ENCODE assay signal across 9 mouse cellular contexts in genomic region chr14:13950401-13950800, GRCm38 (mm10). TPM values are rescaled to one million over a fixed set of nuclear protein-coding genes. Genes with fewer than 3 reads are reported as not detected.
DNase-seq lines count a peak whose midpoint lies in the region; ATAC-seq and TF ChIP-seq lines count a peak whose summit lies in the region.
"Had no signal": no experiment of that assay in that cellular context is flagged by ENCODE, and none has a peak within 500 bp of the region (broad histone marks: within the 10 kb centered on the region; RNA-seq: fewer than 3 reads in every experiment).

No protein-coding gene starts in this region.

- no peak overlapping the region for H3K9ac ChIP-seq in heart, adult 2 months (ENCODE audit: low read depth, low read length)
- H3K9ac ChIP-seq in forebrain, embryonic 14.5 days (ENCODE audit: low read length): no peak overlapping the region
- H3K9ac ChIP-seq in lung, embryonic 16.5 days (ENCODE audit: low read length): no peak overlapping the region
- H3K9ac ChIP-seq in heart, embryonic 12.5 days: no peak overlapping the region

- TF ChIP-seq POLR2A in heart, adult 2 months (IDR thresholded peaks at IDR 0.05; ENCODE audit: insufficient read depth, low read depth, low read length): no peak

- peaks cover 4% of the 10 kb centered on the region for H3K36me3 ChIP-seq in heart, adult 2 months (ENCODE audit: control insufficient read depth, insufficient read depth, low read length)
- peaks cover 62% of the 10 kb centered on the region for H3K36me3 ChIP-seq in forebrain, embryonic 14.5 days (ENCODE audit: control insufficient read depth, insufficient read depth, low read length)
- peaks cover 27% of the 10 kb centered on the region for H3K36me3 ChIP-seq in lung, embryonic 16.5 days (ENCODE audit: control insufficient read depth, insufficient read depth, low read length)
- peaks cover 51% of the 10 kb centered on the region for H3K36me3 ChIP-seq in heart, embryonic 12.5 days

- H3K4me1 ChIP-seq in heart, adult 2 months (ENCODE audit: control insufficient read depth, insufficient read depth, low read length): no peaks in the 10 kb centered on the region
- H3K4me1 ChIP-seq in forebrain, embryonic 14.5 days (ENCODE audit: control insufficient read depth, insufficient read depth, low read length): no peaks in the 10 kb centered on the region
- H3K4me1 ChIP-seq in lung, embryonic 16.5 days (replicated peaks; ENCODE audit: control insufficient read depth, insufficient read depth, low read length): no peaks in the 10 kb centered on the region
- H3K4me1 ChIP-seq in heart, embryonic 12.5 days (replicated peaks): no peaks in the 10 kb centered on the region

- H3K27ac ChIP-seq in heart, adult 2 months: no peak overlapping the region
- H3K27ac ChIP-seq in forebrain, embryonic 14.5 days (ENCODE audit: low read depth, low read length): no peak overlapping the region
- H3K27ac ChIP-seq in lung, embryonic 16.5 days (ENCODE audit: low read length): no peak overlapping the region
- no peak overlapping the region for H3K27ac ChIP-seq in heart, embryonic 12.5 days (ENCODE audit: poor library complexity, severe bottlenecking)

- peak; percentile 68; the same call in 1 of the 2 replicates for ATAC-seq in forebrain, embryonic 14.5 days
- ATAC-seq in lung, embryonic 16.5 days (ENCODE audit: low read depth): peak; percentile 57; the same call in 1 of the 2 replicates
- ATAC-seq in heart, embryonic 12.5 days (ENCODE audit: insufficient number of reproducible peaks, low FRiP score): no peak

- no peak overlapping the region for H3K4me3 ChIP-seq in heart, adult 2 months
- no peak overlapping the region for H3K4me3 ChIP-seq in forebrain, embryonic 14.5 days (ENCODE audit: low read depth, low read length)
- no peak overlapping the region for H3K4me3 ChIP-seq in lung, embryonic 16.5 days (ENCODE audit: low read length)
- H3K4me3 ChIP-seq in heart, embryonic 12.5 days: no peak overlapping the region

- H3K79me2 ChIP-seq in heart, adult 2 months (replicated peaks; ENCODE audit: control insufficient read depth, insufficient read depth, low read length): no peaks in the 10 kb centered on the region

- H3K4me2 ChIP-seq in forebrain, embryonic 14.5 days (ENCODE audit: low read length): no peak overlapping the region
- H3K4me2 ChIP-seq in lung, embryonic 16.5 days (ENCODE audit: low read depth, low read length): no peak overlapping the region
- no peak overlapping the region for H3K4me2 ChIP-seq in heart, embryonic 12.5 days

- no peaks in the 10 kb centered on the region for H3K9me3 ChIP-seq in forebrain, embryonic 14.5 days (replicated peaks; ENCODE audit: control insufficient read depth, low read length)
- H3K9me3 ChIP-seq in lung, embryonic 16.5 days (ENCODE audit: control insufficient read depth, low read length): no peaks in the 10 kb centered on the region
- no peaks in the 10 kb centered on the region for H3K9me3 ChIP-seq in heart, embryonic 12.5 days (replicated peaks)

- TF ChIP-seq EP300 in heart, adult 2 months (IDR thresholded peaks at IDR 0.05; ENCODE audit: insufficient read depth, low read depth, low read length): no peak

- peak; percentile 12 to 31 for DNase-seq in heart, adult 2 months
- DNase-seq in heart, adult 8-10 months (ENCODE audit: low spot score): no peak
- peak; percentile 53 for DNase-seq in testis, postnatal 10 days (ENCODE audit: low spot score)
- no peak for DNase-seq in testis, postnatal 14 days (ENCODE audit: low spot score)
- peak; percentile 65 for DNase-seq in forebrain, embryonic 14.5 days (ENCODE audit: low spot score)
- peak; percentile 59 for DNase-seq in thymus, postnatal 0 days (ENCODE audit: low spot score)

- no peaks in the 10 kb centered on the region for H3K27me3 ChIP-seq in heart, adult 2 months (ENCODE audit: control insufficient read depth, insufficient read depth, low read length)
- H3K27me3 ChIP-seq in forebrain, embryonic 14.5 days (replicated peaks; ENCODE audit: control insufficient read depth, insufficient read depth, low read length): no peaks in the 10 kb centered on the region
- H3K27me3 ChIP-seq in lung, embryonic 16.5 days (ENCODE audit: control insufficient read depth, insufficient read depth, low read depth, low read length): no peaks in the 10 kb centered on the region
- H3K27me3 ChIP-seq in heart, embryonic 12.5 days (replicated peaks): no peaks in the 10 kb centered on the region

- intact Hi-C loops in heart, adult 2 months (cut with DNase I): no loop called here

- TF ChIP-seq CTCF in heart, adult 2 months (IDR thresholded peaks at IDR 0.05): peak; percentile 68

RNA-seq across cellular contexts. Expression of gene Atxn7, which starts 10.8 kb away (rescaled TPM):
- 10 to 100 TPM; 16.1 to 16.2 TPM for total RNA-seq in heart, adult 2 months (2021)
- polyA plus RNA-seq in heart, adult 2 months (2012; rRNA removed): 13.9 and 22.4 TPM in 2 replicates
- 10 to 100 TPM; 12.5 to 17.3 (median 16.1) TPM for total RNA-seq in heart, adult 8-10 months (2022)
- polyA plus RNA-seq in forebrain, embryonic 14.5 days (2014; fragmentation: Nextera tagmentation; extraction: Ambion mirVana): 3.5 and 3.6 TPM in 2 replicates
- 4.0 and 4.3 TPM in 2 replicates for polyA plus RNA-seq in lung, embryonic 16.5 days (2015; fragmentation: Nextera tagmentation; extraction: Ambion mirVana)
- polyA plus RNA-seq in thymus, postnatal 0 days (2015; fragmentation: Nextera tagmentation; extraction: Ambion mirVana): 2.6 and 4.3 TPM in 2 replicates
- 3.9 and 4.3 TPM in 2 replicates for polyA plus RNA-seq in heart, embryonic 12.5 days (2016; fragmentation: Nextera tagmentation; extraction: Ambion mirVana)

RNA-seq across cellular contexts. Expression of gene Thoc7, which starts 11.3 kb away (rescaled TPM):
- total RNA-seq in heart, adult 2 months (2021): 10 to 100 TPM; 80.1 to 99.4 TPM
- polyA plus RNA-seq in heart, adult 2 months (2012; rRNA removed): 30.6 and 38.3 TPM in 2 replicates
- 10 to 100 TPM; 80.7 to 94.7 (median 81.9) TPM for total RNA-seq in heart, adult 8-10 months (2022)
- 208 and 217 TPM in 2 replicates for polyA plus RNA-seq in forebrain, embryonic 14.5 days (2014; fragmentation: Nextera tagmentation; extraction: Ambion mirVana)
- polyA plus RNA-seq in lung, embryonic 16.5 days (2015; fragmentation: Nextera tagmentation; extraction: Ambion mirVana): 165 and 166 TPM in 2 replicates
- 235 TPM in 2 replicates for polyA plus RNA-seq in thymus, postnatal 0 days (2015; fragmentation: Nextera tagmentation; extraction: Ambion mirVana)
- polyA plus RNA-seq in heart, embryonic 12.5 days (2016; fragmentation: Nextera tagmentation; extraction: Ambion mirVana): 146 and 159 TPM in 2 replicates

RNA-seq across cellular contexts. Expression of gene Gm281, which starts 36.1 kb away (rescaled TPM):
- total RNA-seq in heart, adult 2 months (2021): not detected
- polyA plus RNA-seq in heart, adult 2 months (2012; rRNA removed): 0.18 TPM in 1 of 2 replicates, not detected in the other
- total RNA-seq in heart, adult 8-10 months (2022): not detected
- polyA plus RNA-seq in forebrain, embryonic 14.5 days (2014; fragmentation: Nextera tagmentation; extraction: Ambion mirVana): not detected in 2 replicates
- 0.05 and 0.06 TPM in 2 replicates for polyA plus RNA-seq in lung, embryonic 16.5 days (2015; fragmentation: Nextera tagmentation; extraction: Ambion mirVana)
- polyA plus RNA-seq in thymus, postnatal 0 days (2015; fragmentation: Nextera tagmentation; extraction: Ambion mirVana): 0.05 TPM in 1 of 2 replicates, not detected in the other
- not detected in 2 replicates for polyA plus RNA-seq in heart, embryonic 12.5 days (2016; fragmentation: Nextera tagmentation; extraction: Ambion mirVana)
- total RNA-seq: layer of hippocampus, postnatal 25 days had no signal

Comparison
In these comparisons a context has a peak if more than half of its experiments do, and no peak if none do; other contexts are left out.
1. DNase-seq: peak in heart, adult 2 months (2 of 2), testis, postnatal 10 days (single experiment), forebrain, embryonic 14.5 days (single experiment) and thymus, postnatal 0 days (single experiment); none in heart, adult 8-10 months (single experiment) and testis, postnatal 14 days (single experiment).